ENCODE assay signal across 15 mouse cellular contexts in the genomic region with DNA sequence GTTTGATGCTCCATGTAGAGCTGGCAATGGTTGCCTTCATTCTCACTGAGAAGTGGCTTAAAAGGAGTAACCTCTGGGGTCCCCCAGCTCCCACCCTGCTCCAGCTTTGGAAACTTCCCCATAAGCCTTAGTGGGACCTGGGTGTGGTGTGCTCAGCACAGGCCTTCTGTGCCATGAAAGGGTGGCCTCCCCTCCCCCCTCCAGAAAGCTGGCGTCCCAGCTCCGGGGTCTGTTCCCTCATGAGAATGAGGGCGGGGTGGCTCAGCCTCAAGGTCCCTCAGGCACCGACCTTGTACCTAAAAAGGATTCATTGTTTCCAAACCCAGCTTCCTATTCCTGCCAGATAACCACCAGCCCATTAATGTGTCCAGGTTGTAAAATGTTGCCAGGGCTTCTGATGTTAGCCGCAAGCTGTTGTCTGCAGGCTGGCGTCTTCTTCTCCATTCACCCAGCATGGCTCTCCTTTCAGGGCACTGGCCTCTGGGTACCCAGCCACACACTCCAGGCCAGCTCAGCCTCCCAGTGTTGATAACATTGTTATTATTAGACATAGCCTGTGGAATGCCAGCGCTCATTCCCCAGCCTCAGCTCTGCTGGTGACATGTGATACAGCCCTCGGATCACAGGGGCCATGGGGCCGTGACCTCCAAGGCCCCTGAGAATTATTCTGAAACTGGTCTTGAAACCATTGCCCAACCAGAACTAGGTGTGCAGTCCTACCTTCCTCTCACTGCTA.
DNase-seq lines count a peak whose midpoint lies in the region; ATAC-seq and TF ChIP-seq lines count a peak whose summit lies in the region.
"Had no signal": no experiment of that assay in that cellular context is flagged by ENCODE, and none has a peak within 500 bp of the region (broad histone marks: within the 10 kb centered on the region; RNA-seq: fewer than 3 reads in every experiment).

No protein-coding gene starts in this region.

- no peak for ATAC-seq in hindbrain, postnatal 0 days
- ATAC-seq: midbrain, embryonic 15.5 days had no signal

- H3K4me3 ChIP-seq in hindbrain, embryonic 10.5 days = no peak overlapping the region
- no peak overlapping the region for H3K4me3 ChIP-seq in hindbrain, postnatal 0 days (ENCODE audit: low read length)
- 0 out of 2 replicates have a peak overlapping the region, but pooled peaks have one; percentile 3 for H3K4me3 ChIP-seq in heart, embryonic 10.5 days
- no peak overlapping the region for H3K4me3 ChIP-seq in limb, embryonic 10.5 days
- H3K4me3 ChIP-seq: erythroblast, embryonic 14.5 days; hindbrain, embryonic 13.5 days; liver, embryonic 15.5 days; midbrain, embryonic 15.5 days had no signal

- no peaks in the 10 kb centered on the region for H3K9me3 ChIP-seq in hindbrain, embryonic 10.5 days
- H3K9me3 ChIP-seq in hindbrain, postnatal 0 days (ENCODE audit: low read length) = no peaks in the 10 kb centered on the region
- no peaks in the 10 kb centered on the region for H3K9me3 ChIP-seq in heart, embryonic 10.5 days
- H3K9me3 ChIP-seq in limb, embryonic 10.5 days (replicated peaks) = no peaks in the 10 kb centered on the region
- H3K9me3 ChIP-seq: hindbrain, embryonic 13.5 days; liver, embryonic 15.5 days; midbrain, embryonic 15.5 days had no signal

- no peak for TF ChIP-seq CTCF in hindbrain, postnatal 0 days (IDR thresholded peaks at IDR 0.05; ENCODE audit: low read depth)

- no peaks in the 10 kb centered on the region for H3K27me3 ChIP-seq in hindbrain, embryonic 10.5 days (ENCODE audit: insufficient read depth, poor library complexity, severe bottlenecking)
- no peaks in the 10 kb centered on the region for H3K27me3 ChIP-seq in hindbrain, postnatal 0 days (ENCODE audit: insufficient read depth, low read length)
- H3K27me3 ChIP-seq in heart, embryonic 10.5 days (ENCODE audit: insufficient read depth, poor library complexity, severe bottlenecking) = no peaks in the 10 kb centered on the region
- H3K27me3 ChIP-seq in limb, embryonic 10.5 days (ENCODE audit: low read depth, poor library complexity, severe bottlenecking) = no peaks in the 10 kb centered on the region
- H3K27me3 ChIP-seq: liver, embryonic 15.5 days; midbrain, embryonic 15.5 days had no signal

- H3K9ac ChIP-seq in hindbrain, postnatal 0 days (replicated peaks; ENCODE audit: low read length) = no peak overlapping the region
- H3K9ac ChIP-seq: hindbrain, embryonic 13.5 days; liver, embryonic 15.5 days; midbrain, embryonic 15.5 days had no signal

- 51% methylated on average over 9 of the region's 9 CpGs for WGBS in hindbrain, embryonic 10.5 days
- 71% methylated on average over 9 of the region's 9 CpGs for WGBS in hindbrain, postnatal 0 days
- 24% methylated on average over 9 of the region's 9 CpGs for WGBS in heart, embryonic 10.5 days
- 49% methylated on average over 9 of the region's 9 CpGs for WGBS in limb, embryonic 10.5 days

- intact Hi-C loops in heart, postnatal 36 days (cut with DNase I) = loop anchor here (5.0 kb wide), 1 partner anchor 106 kb away; no protein-coding TSS in a partner anchor

- no peaks in the 10 kb centered on the region for H3K36me3 ChIP-seq in hindbrain, embryonic 10.5 days
- no peaks in the 10 kb centered on the region for H3K36me3 ChIP-seq in hindbrain, postnatal 0 days (ENCODE audit: insufficient read depth, low read length)
- no peaks in the 10 kb centered on the region for H3K36me3 ChIP-seq in heart, embryonic 10.5 days
- no peaks in the 10 kb centered on the region for H3K36me3 ChIP-seq in limb, embryonic 10.5 days
- H3K36me3 ChIP-seq: hindbrain, embryonic 13.5 days; liver, embryonic 15.5 days; midbrain, embryonic 15.5 days had no signal

- peaks cover 15% of the 10 kb centered on the region for H3K4me1 ChIP-seq in hindbrain, embryonic 10.5 days (replicated peaks)
- no peaks in the 10 kb centered on the region for H3K4me1 ChIP-seq in hindbrain, postnatal 0 days (ENCODE audit: insufficient read depth, low read length)
- peaks cover 53% of the 10 kb centered on the region for H3K4me1 ChIP-seq in heart, embryonic 10.5 days
- H3K4me1 ChIP-seq in limb, embryonic 10.5 days = peaks cover 21% of the 10 kb centered on the region
- H3K4me1 ChIP-seq: hindbrain, embryonic 13.5 days; midbrain, embryonic 15.5 days had no signal

- peak overlapping the region; percentile 5; the same call in 1 of the 2 replicates for H3K27ac ChIP-seq in hindbrain, embryonic 10.5 days
- no peak overlapping the region for H3K27ac ChIP-seq in hindbrain, postnatal 0 days
- H3K27ac ChIP-seq in heart, embryonic 10.5 days = peak overlapping the region; percentile 90
- H3K27ac ChIP-seq in limb, embryonic 10.5 days = no peak overlapping the region
- H3K27ac ChIP-seq: hindbrain, embryonic 13.5 days; liver, embryonic 15.5 days; macrophage; midbrain, embryonic 15.5 days had no signal

- DNase-seq in hindbrain, embryonic 10.5 days (ENCODE audit: low spot score) = peak; percentile 39
- no peak for DNase-seq in hindbrain, postnatal 0 days (ENCODE audit: low spot score)
- DNase-seq in embryo, embryonic 10.5 days (ENCODE audit: low spot score) = peak; percentile 29
- peak; percentile 88 for DNase-seq in heart, embryonic 10.5 days (ENCODE audit: low spot score)
- DNase-seq in heart, postnatal 36 days = peak; percentile 9 to 17
- DNase-seq in lung, adult 18-20 months = no peak
- no peak for DNase-seq in limb, embryonic 10.5 days (ENCODE audit: low spot score)
- DNase-seq: cerebellum, adult 2 months; gastrocnemius, postnatal 10 days; kidney, adult 9 months had no signal

- H3K4me2 ChIP-seq in hindbrain, postnatal 0 days (ENCODE audit: low read depth, low read length) = no peak overlapping the region
- H3K4me2 ChIP-seq: hindbrain, embryonic 13.5 days; liver, embryonic 15.5 days; midbrain, embryonic 15.5 days had no signal

Comparison
In these comparisons a context has a peak if more than half of its experiments do, and no peak if none do; other contexts are left out.
1. DNase-seq: peak in hindbrain, embryonic 10.5 days (single experiment), embryo, embryonic 10.5 days (single experiment), heart, embryonic 10.5 days (single experiment) and heart, postnatal 36 days (2 of 2); none in hindbrain, postnatal 0 days (single experiment), lung, adult 18-20 months (0 of 2) and limb, embryonic 10.5 days (single experiment).
2. H3K27ac ChIP-seq: peak in hindbrain, embryonic 10.5 days (single experiment) and heart, embryonic 10.5 days (single experiment); none in hindbrain, postnatal 0 days (single experiment) and limb, embryonic 10.5 days (single experiment).